Mouse (Mus musculus): Measurements from ENCODE around the gene Herc3. TPM values are rescaled to one million over a fixed set of nuclear protein-coding genes. Genes with fewer than 3 reads are reported as not detected.
"Not testable (repeated sequence)": the region's sequence is repeated elsewhere in the genome, so short reads cannot be mapped to it uniquely, and the experiment has no call there.

The Herc3 gene
- polyA plus RNA-seq, 1 experiment from 2014 or later = 18.5 TPM

DNA sequence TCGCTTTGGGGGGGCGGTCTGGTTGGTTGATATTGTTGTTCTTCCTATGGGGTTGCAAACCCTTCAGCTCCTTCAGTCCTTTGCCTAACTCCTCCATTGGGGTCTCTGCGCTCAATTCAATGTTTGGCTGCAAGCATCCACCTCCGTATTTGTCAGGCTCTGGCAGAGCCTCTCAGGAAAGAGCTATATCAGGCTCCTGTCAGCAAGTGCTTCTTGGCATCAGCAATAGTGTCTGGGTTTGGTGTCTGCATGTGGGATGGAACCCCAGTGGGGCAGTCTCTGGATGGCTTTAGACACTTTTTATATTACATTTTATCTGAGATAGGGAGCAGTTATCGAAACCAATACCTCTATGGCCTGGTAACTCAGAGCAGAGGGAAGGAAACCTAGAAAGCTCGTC is 36.6 kb downstream of the Herc3 start:
- not testable (repeated sequence) for H3K4me1 ChIP-seq (ENCODE audit: control insufficient read depth, insufficient read depth, low read length); H3K27me3 ChIP-seq (ENCODE audit: control insufficient read depth, insufficient read depth, low read length); H3K27ac ChIP-seq (ENCODE audit: low read depth, low read length); ATAC-seq (replicated peaks; ENCODE audit: insufficient number of reproducible peaks, low FRiP score, low TSS enrichment); H3K9me3 ChIP-seq (replicated peaks; ENCODE audit: control insufficient read depth, low read length); H3K4me3 ChIP-seq (ENCODE audit: low read depth, low read length); H3K9ac ChIP-seq (ENCODE audit: low read depth, low read length); H3K4me2 ChIP-seq; H3K36me3 ChIP-seq (ENCODE audit: control insufficient read depth, insufficient read depth, low read length)
- WGBS (ENCODE audit: insufficient replicate concordance) = 73% methylated on average over 6 of the region's 6 CpGs

DNA sequence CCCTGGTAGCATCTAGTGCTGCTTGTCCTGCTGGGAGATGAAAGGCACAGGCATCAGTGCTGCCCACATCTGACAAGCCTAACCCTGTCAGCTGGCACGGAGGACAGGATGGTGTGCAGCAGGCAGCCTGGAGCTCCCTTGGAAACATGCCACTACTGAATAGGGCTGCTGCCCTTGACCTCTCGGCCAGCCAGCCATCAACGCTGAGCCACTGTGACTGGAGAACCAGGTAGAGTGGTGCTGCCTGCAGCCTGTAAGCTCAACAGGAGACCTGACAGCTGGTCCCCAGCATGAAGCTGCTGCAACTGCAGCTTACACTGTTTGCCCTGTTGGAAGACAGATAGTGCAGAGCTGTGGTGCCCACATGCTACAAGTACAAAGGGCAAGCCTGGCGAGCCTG is 48.3 kb downstream of the Herc3 start:
- no peaks in the 10 kb centered on the region for H3K9me3 ChIP-seq (replicated peaks; ENCODE audit: control insufficient read depth, low read length)
- WGBS (ENCODE audit: insufficient replicate concordance) = 47% methylated on average over 4 of the region's 4 CpGs
- no peak overlapping the region for H3K9ac ChIP-seq (ENCODE audit: low read depth, low read length)
- H3K36me3 ChIP-seq (ENCODE audit: control insufficient read depth, insufficient read depth, low read length) = peaks cover 3% of the 10 kb centered on the region; the same call in 1 of the 2 replicates
- 0 out of 2 replicates have a peak, but pooled peaks have one; percentile 22 for ATAC-seq (replicated peaks; ENCODE audit: insufficient number of reproducible peaks, low FRiP score, low TSS enrichment)
- no peak overlapping the region for H3K4me2 ChIP-seq
- no peak overlapping the region for H3K4me3 ChIP-seq (ENCODE audit: low read depth, low read length)
- H3K4me1 ChIP-seq (ENCODE audit: control insufficient read depth, insufficient read depth, low read length) = no peaks in the 10 kb centered on the region
- no peaks in the 10 kb centered on the region for H3K27me3 ChIP-seq (ENCODE audit: control insufficient read depth, insufficient read depth, low read length)
- H3K27ac ChIP-seq (ENCODE audit: low read depth, low read length) = no peak overlapping the region

DNA sequence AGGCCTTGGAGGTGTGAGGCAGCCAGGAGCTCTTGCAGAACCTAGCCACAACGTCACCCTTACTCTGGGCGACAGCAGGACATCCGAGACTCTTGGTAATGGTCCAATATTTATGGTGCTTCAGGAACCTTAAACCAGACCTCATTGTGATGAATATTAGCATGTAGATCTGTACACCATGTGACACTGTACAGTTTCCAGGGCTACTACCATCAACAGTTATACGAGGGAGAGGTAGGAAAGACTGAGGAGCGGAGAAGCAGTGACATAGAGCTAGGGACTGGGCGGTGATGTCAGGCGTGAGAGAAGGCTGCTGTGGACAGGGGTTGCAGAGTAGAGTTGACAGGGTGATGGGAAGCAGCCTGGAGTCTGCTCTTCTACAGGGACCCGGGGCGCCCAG is 48.7 kb downstream of the Herc3 start:
- no peaks in the 10 kb centered on the region for H3K9me3 ChIP-seq (replicated peaks; ENCODE audit: control insufficient read depth, low read length)
- H3K4me1 ChIP-seq (ENCODE audit: control insufficient read depth, insufficient read depth, low read length) = no peaks in the 10 kb centered on the region
- ATAC-seq (replicated peaks; ENCODE audit: insufficient number of reproducible peaks, low FRiP score, low TSS enrichment) = no peak
- WGBS (ENCODE audit: insufficient replicate concordance) = 84% methylated on average over 9 of the region's 9 CpGs
- no peak overlapping the region for H3K4me3 ChIP-seq (ENCODE audit: low read depth, low read length)
- H3K27me3 ChIP-seq (ENCODE audit: control insufficient read depth, insufficient read depth, low read length) = no peaks in the 10 kb centered on the region
- H3K36me3 ChIP-seq (ENCODE audit: control insufficient read depth, insufficient read depth, low read length) = peaks cover 3% of the 10 kb centered on the region; the same call in 1 of the 2 replicates
- no peak overlapping the region for H3K4me2 ChIP-seq
- H3K27ac ChIP-seq (ENCODE audit: low read depth, low read length) = no peak overlapping the region
- H3K9ac ChIP-seq (ENCODE audit: low read depth, low read length) = no peak overlapping the region

DNA sequence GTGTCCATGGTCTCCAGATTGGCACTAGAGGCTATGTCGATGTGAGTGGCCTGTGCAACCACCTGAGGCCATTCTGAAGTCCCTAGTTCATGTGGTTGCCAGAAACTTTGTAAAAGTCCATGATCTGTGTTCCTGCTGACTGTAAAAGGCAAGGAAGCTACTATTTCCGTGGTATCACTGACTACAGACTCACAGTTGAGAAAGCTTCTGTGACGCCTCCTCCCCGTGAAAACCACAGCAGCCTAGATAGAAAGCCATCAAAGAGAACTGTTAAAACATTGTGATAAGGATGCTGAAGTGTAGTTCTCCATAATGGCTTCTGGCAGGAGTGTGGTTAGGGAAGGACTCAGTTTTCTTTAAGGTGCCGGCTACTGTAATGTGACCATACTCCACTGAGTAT is 49.6 kb downstream of the Herc3 start:
- H3K4me1 ChIP-seq (ENCODE audit: control insufficient read depth, insufficient read depth, low read length) = no peaks in the 10 kb centered on the region
- H3K9me3 ChIP-seq (replicated peaks; ENCODE audit: control insufficient read depth, low read length) = no peaks in the 10 kb centered on the region
- H3K36me3 ChIP-seq (ENCODE audit: control insufficient read depth, insufficient read depth, low read length) = peaks cover 3% of the 10 kb centered on the region; the same call in 1 of the 2 replicates
- H3K9ac ChIP-seq (ENCODE audit: low read depth, low read length) = no peak overlapping the region
- H3K4me2 ChIP-seq = no peak overlapping the region
- WGBS (ENCODE audit: insufficient replicate concordance) = 50% methylated on average over 5 of the region's 5 CpGs
- H3K4me3 ChIP-seq (ENCODE audit: low read depth, low read length) = no peak overlapping the region
- ATAC-seq (replicated peaks; ENCODE audit: insufficient number of reproducible peaks, low FRiP score, low TSS enrichment) = no peak
- H3K27me3 ChIP-seq (ENCODE audit: control insufficient read depth, insufficient read depth, low read length) = no peaks in the 10 kb centered on the region
- no peak overlapping the region for H3K27ac ChIP-seq (ENCODE audit: low read depth, low read length)

DNA sequence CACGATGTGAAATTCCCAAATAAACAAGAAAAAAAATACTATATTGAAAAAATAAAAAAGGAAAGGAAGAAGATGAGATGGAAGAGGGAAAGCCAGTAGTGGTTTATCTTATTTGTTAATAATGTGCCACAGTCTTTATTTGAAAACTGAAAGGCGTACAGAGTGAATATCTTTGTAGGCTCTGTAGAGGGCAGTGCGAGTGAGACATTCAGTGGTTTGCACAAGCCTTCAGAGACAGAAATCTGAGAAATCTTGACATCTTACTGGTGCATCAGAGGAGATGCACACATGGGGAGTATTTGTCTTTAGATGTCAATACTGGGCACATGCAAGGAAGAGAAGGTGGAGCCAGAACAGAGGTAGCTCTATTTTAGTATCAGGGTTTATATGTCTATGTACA is 50.1 kb downstream of the Herc3 start:
- Histone ChIP-seq H3K4me2 (no peak overlapping the region), H3K4me3 (ENCODE audit: low read depth, low read length) (no peak overlapping the region), H3K9ac (ENCODE audit: low read depth, low read length) (no peak overlapping the region), H3K27me3 (ENCODE audit: control insufficient read depth, insufficient read depth, low read length) (no peaks in the 10 kb centered on the region), H3K27ac (ENCODE audit: low read depth, low read length) (no peak overlapping the region), H3K9me3 (replicated peaks; ENCODE audit: control insufficient read depth, low read length) (no peaks in the 10 kb centered on the region), H3K36me3 (ENCODE audit: control insufficient read depth, insufficient read depth, low read length) (peaks cover 3% of the 10 kb centered on the region; the same call in 1 of the 2 replicates), H3K4me1 (ENCODE audit: control insufficient read depth, insufficient read depth, low read length) (no peaks in the 10 kb centered on the region)
- WGBS (ENCODE audit: insufficient replicate concordance) = 84% methylated on average over 3 of the region's 3 CpGs
- ATAC-seq (replicated peaks; ENCODE audit: insufficient number of reproducible peaks, low FRiP score, low TSS enrichment) = no peak

DNA sequence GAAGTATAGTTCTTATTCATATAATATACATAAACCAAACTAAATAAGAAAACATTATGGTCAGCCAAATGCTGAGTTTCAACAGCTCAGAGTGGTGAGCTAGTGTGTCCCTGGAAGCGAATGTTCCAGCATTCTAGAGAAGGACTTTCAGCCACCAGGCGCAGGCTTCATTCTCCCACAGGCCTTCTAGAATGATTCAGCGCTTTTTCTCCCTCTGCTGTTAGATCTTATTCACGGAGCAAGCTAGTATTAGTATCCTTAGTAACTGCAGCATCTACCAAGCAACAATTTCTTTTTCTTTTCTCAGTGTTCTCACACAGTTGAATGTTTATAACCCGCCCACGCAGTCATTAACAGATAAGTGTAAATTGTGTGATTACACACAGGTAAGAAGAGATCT is 51.0 kb downstream of the Herc3 start:
- no peak overlapping the region for H3K9ac ChIP-seq (ENCODE audit: low read depth, low read length)
- 81% methylated on average over 6 of the region's 6 CpGs for WGBS (ENCODE audit: insufficient replicate concordance)
- ATAC-seq (replicated peaks; ENCODE audit: insufficient number of reproducible peaks, low FRiP score, low TSS enrichment) = no peak
- H3K9me3 ChIP-seq (replicated peaks; ENCODE audit: control insufficient read depth, low read length) = no peaks in the 10 kb centered on the region
- H3K4me1 ChIP-seq (ENCODE audit: control insufficient read depth, insufficient read depth, low read length) = no peaks in the 10 kb centered on the region
- no peak overlapping the region for H3K27ac ChIP-seq (ENCODE audit: low read depth, low read length)
- no peaks in the 10 kb centered on the region for H3K27me3 ChIP-seq (ENCODE audit: control insufficient read depth, insufficient read depth, low read length)
- no peak overlapping the region for H3K4me2 ChIP-seq
- H3K36me3 ChIP-seq (ENCODE audit: control insufficient read depth, insufficient read depth, low read length) = peaks cover 3% of the 10 kb centered on the region; the same call in 1 of the 2 replicates
- no peak overlapping the region for H3K4me3 ChIP-seq (ENCODE audit: low read depth, low read length)

DNA sequence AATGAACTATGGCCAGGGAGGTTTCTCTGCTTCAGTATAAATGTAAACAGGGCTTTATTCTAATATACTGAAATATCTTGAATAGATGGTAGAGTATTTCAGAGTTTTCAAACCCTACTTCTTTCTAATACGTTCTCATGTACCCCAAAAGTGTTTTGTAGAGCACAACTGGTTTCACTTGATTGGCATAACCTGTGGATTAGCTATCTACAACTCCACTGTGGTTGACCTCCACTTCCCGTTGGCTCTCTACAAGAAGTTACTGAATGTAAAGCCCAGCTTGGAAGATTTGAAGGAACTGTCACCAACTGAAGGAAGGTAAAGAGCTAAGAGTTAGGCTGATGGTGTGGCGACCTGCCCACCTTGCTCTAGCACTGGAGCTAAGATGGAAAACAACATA is 58.7 kb downstream of the Herc3 start:
- H3K27me3 ChIP-seq (ENCODE audit: control insufficient read depth, insufficient read depth, low read length) = no peaks in the 10 kb centered on the region
- WGBS (ENCODE audit: insufficient replicate concordance) = 84% methylated on average over 3 of the region's 3 CpGs
- H3K4me1 ChIP-seq (ENCODE audit: control insufficient read depth, insufficient read depth, low read length) = no peaks in the 10 kb centered on the region
- no peak overlapping the region for H3K27ac ChIP-seq (ENCODE audit: low read depth, low read length)
- H3K9me3 ChIP-seq (replicated peaks; ENCODE audit: control insufficient read depth, low read length) = no peaks in the 10 kb centered on the region
- no peak overlapping the region for H3K4me2 ChIP-seq
- no peak overlapping the region for H3K9ac ChIP-seq (ENCODE audit: low read depth, low read length)
- no peak overlapping the region for H3K4me3 ChIP-seq (ENCODE audit: low read depth, low read length)
- ATAC-seq (replicated peaks; ENCODE audit: insufficient number of reproducible peaks, low FRiP score, low TSS enrichment) = no peak
- H3K36me3 ChIP-seq (ENCODE audit: control insufficient read depth, insufficient read depth, low read length) = peaks cover 3% of the 10 kb centered on the region; the same call in 1 of the 2 replicates

DNA sequence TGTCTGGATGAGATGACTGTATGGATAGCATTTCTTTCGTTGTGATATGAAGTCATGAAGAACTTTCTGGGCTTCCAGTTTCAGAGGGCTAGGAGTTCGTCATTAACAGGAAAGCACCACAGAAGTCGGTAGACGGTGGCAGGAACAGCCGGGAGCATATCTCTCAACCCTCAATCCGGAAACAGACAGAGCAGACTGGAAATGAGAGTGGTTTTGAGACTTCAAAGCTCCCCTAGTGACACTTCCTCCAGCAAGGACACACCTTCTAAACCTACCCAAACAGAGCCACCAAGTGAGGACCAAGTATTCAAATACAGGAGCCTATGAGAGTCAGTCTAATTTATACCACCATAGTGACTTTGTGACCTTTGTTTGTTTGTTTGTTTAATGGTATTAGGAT is 62.0 kb downstream of the Herc3 start:
- no peak overlapping the region for H3K9ac ChIP-seq (ENCODE audit: low read depth, low read length)
- ATAC-seq (replicated peaks; ENCODE audit: insufficient number of reproducible peaks, low FRiP score, low TSS enrichment) = no peak
- no peak overlapping the region for H3K4me3 ChIP-seq (ENCODE audit: low read depth, low read length)
- H3K9me3 ChIP-seq (replicated peaks; ENCODE audit: control insufficient read depth, low read length) = no peaks in the 10 kb centered on the region
- no peak overlapping the region for H3K4me2 ChIP-seq
- peaks cover 3% of the 10 kb centered on the region; the same call in 1 of the 2 replicates for H3K36me3 ChIP-seq (ENCODE audit: control insufficient read depth, insufficient read depth, low read length)
- no peak overlapping the region for H3K27ac ChIP-seq (ENCODE audit: low read depth, low read length)
- no peaks in the 10 kb centered on the region for H3K27me3 ChIP-seq (ENCODE audit: control insufficient read depth, insufficient read depth, low read length)
- no peaks in the 10 kb centered on the region for H3K4me1 ChIP-seq (ENCODE audit: control insufficient read depth, insufficient read depth, low read length)
- 67% methylated on average over 6 of the region's 6 CpGs for WGBS (ENCODE audit: insufficient replicate concordance)

DNA sequence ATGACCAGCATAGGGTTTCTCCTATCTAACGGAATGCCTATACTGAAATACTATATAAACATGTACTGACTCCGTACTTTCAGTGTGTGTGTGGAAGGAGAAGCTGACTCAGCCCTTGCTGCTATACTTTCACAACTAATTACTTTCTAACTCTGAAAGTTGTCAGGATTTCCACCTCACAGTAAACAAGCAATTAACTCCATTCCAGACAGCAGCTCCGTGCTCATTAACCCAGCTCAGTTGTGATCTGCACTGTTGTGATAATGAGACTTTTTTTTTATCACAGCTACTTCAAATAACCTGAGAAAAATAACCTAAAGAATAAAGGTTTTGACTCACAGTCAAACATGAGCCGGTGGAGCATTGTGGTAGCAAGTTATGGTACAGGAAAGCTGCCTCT is 63.7 kb downstream of the Herc3 start:
- no peaks in the 10 kb centered on the region for H3K27me3 ChIP-seq (ENCODE audit: control insufficient read depth, insufficient read depth, low read length)
- ATAC-seq (replicated peaks; ENCODE audit: insufficient number of reproducible peaks, low FRiP score, low TSS enrichment) = no peak
- H3K4me1 ChIP-seq (ENCODE audit: control insufficient read depth, insufficient read depth, low read length) = no peaks in the 10 kb centered on the region
- H3K4me3 ChIP-seq (ENCODE audit: low read depth, low read length) = no peak overlapping the region
- no peak overlapping the region for H3K4me2 ChIP-seq
- no peak overlapping the region for H3K9ac ChIP-seq (ENCODE audit: low read depth, low read length)
- H3K36me3 ChIP-seq (ENCODE audit: control insufficient read depth, insufficient read depth, low read length) = peaks cover 3% of the 10 kb centered on the region; the same call in 1 of the 2 replicates
- H3K27ac ChIP-seq (ENCODE audit: low read depth, low read length) = no peak overlapping the region
- WGBS (ENCODE audit: insufficient replicate concordance) = 83% methylated on average over 4 of the region's 4 CpGs
- H3K9me3 ChIP-seq (replicated peaks; ENCODE audit: control insufficient read depth, low read length) = no peaks in the 10 kb centered on the region
